Comparison of ENCODE assay signal across 9 mouse cellular contexts in genomic region chr19:57198029-57198428, GRCm38 (mm10).
A peak's percentile ranks its signal among the peaks of the same experiment; 100 is the strongest.
DNase-seq lines count a peak whose midpoint lies in the region; ATAC-seq and TF ChIP-seq lines count a peak whose summit lies in the region.
"Had no signal": no experiment of that assay in that cellular context is flagged by ENCODE, and none has a peak within 500 bp of the region (broad histone marks: within the 10 kb centered on the region; RNA-seq: fewer than 3 reads in every experiment).

No protein-coding gene starts in this region.

- H3K4me3 ChIP-seq in heart, adult 2 months = peak overlapping the region; percentile 51; the same call in 1 of the 2 replicates
- H3K4me3 ChIP-seq in midbrain, embryonic 10.5 days = no peak overlapping the region
- no peak overlapping the region for H3K4me3 ChIP-seq in midbrain, embryonic 11.5 days (ENCODE audit: low read depth, low read length)
- no peak overlapping the region for H3K4me3 ChIP-seq in liver, embryonic 15.5 days (replicated peaks)
- peak overlapping the region; percentile 43; the same call in 1 of the 2 replicates for H3K4me3 ChIP-seq in stomach, postnatal 0 days (ENCODE audit: low read depth, low read length)

- ATAC-seq in midbrain, embryonic 11.5 days (ENCODE audit: low FRiP score) = no peak
- 0 out of 2 replicates have a peak, but pooled peaks have one; percentile 8 for ATAC-seq in liver, embryonic 15.5 days (ENCODE audit: insufficient read depth)
- peak; percentile 66 for ATAC-seq in stomach, postnatal 0 days (ENCODE audit: low FRiP score, low TSS enrichment)

- intact Hi-C loops in heart, adult 2 months (cut with DNase I) = loop anchor here (5.0 kb wide), 1 partner anchor 114 kb away; the partner anchor contains the start of gene Ablim1
- intact Hi-C loops in heart, postnatal 14 days (cut with DNase I) = loop anchor here (2.0 kb wide), 1 partner anchor 41 kb away; no protein-coding TSS in a partner anchor

- WGBS in heart, adult 2 months = 15% methylated on average over 5 of the region's 5 CpGs
- whole genome bisulfite sequencing in midbrain, embryonic 10.5 days = 58% methylated on average over 5 of the region's 5 CpGs
- 63% methylated on average over 5 of the region's 5 CpGs for WGBS in midbrain, embryonic 11.5 days
- 39% methylated on average over 5 of the region's 5 CpGs for WGBS in liver, embryonic 15.5 days (ENCODE audit: insufficient replicate concordance)
- 32% methylated on average over 5 of the region's 5 CpGs for WGBS in stomach, postnatal 0 days

- no peak for TF ChIP-seq POLR2A in heart, adult 2 months (IDR thresholded peaks at IDR 0.05; ENCODE audit: insufficient read depth, low read depth, low read length)

- no peaks in the 10 kb centered on the region for H3K9me3 ChIP-seq in midbrain, embryonic 10.5 days (replicated peaks)
- H3K9me3 ChIP-seq in midbrain, embryonic 11.5 days (ENCODE audit: control insufficient read depth, low read length) = no peaks in the 10 kb centered on the region
- no peaks in the 10 kb centered on the region for H3K9me3 ChIP-seq in liver, embryonic 15.5 days (replicated peaks)
- H3K9me3 ChIP-seq in stomach, postnatal 0 days (ENCODE audit: control insufficient read depth, low read length) = no peaks in the 10 kb centered on the region

- peaks cover 3% of the 10 kb centered on the region for H3K79me2 ChIP-seq in heart, adult 2 months (replicated peaks; ENCODE audit: control insufficient read depth, insufficient read depth, low read length)

- no peaks in the 10 kb centered on the region for H3K27me3 ChIP-seq in heart, adult 2 months (ENCODE audit: control insufficient read depth, insufficient read depth, low read length)
- H3K27me3 ChIP-seq in midbrain, embryonic 10.5 days (ENCODE audit: low read depth, poor library complexity, severe bottlenecking) = peaks cover 43% of the 10 kb centered on the region
- H3K27me3 ChIP-seq in midbrain, embryonic 11.5 days (ENCODE audit: control insufficient read depth, insufficient read depth, low read length) = peaks cover 3% of the 10 kb centered on the region
- peaks cover 34% of the 10 kb centered on the region for H3K27me3 ChIP-seq in liver, embryonic 15.5 days
- H3K27me3 ChIP-seq in stomach, postnatal 0 days (ENCODE audit: control insufficient read depth, insufficient read depth, low read length) = no peaks in the 10 kb centered on the region

- TF ChIP-seq CTCF in heart, adult 2 months (IDR thresholded peaks at IDR 0.05) = no peak
- no peak for TF ChIP-seq CTCF in stomach, postnatal 0 days (IDR thresholded peaks at IDR 0.05; ENCODE audit: low read depth)

- H3K9ac ChIP-seq in heart, adult 2 months (ENCODE audit: low read depth, low read length) = peak overlapping the region; percentile 65
- H3K9ac ChIP-seq in midbrain, embryonic 11.5 days (ENCODE audit: low read length) = no peak overlapping the region; the same call in 1 of the 2 replicates
- H3K9ac ChIP-seq in liver, embryonic 15.5 days = no peak overlapping the region
- H3K9ac ChIP-seq in stomach, postnatal 0 days (ENCODE audit: low read length) = no peak overlapping the region

- H3K4me2 ChIP-seq in midbrain, embryonic 11.5 days = no peak overlapping the region
- H3K4me2 ChIP-seq in liver, embryonic 15.5 days = peak overlapping the region; percentile 54; the same call in 1 of the 2 replicates
- H3K4me2 ChIP-seq in stomach, postnatal 0 days (replicated peaks; ENCODE audit: low read depth) = peak overlapping the region; percentile 77

- H3K27ac ChIP-seq in heart, adult 2 months = peak overlapping the region; percentile 88
- peak overlapping the region; percentile 61 for H3K27ac ChIP-seq in midbrain, embryonic 10.5 days (replicated peaks)
- no peak overlapping the region for H3K27ac ChIP-seq in midbrain, embryonic 11.5 days (ENCODE audit: low read depth, low read length)
- peak overlapping the region; percentile 77 for H3K27ac ChIP-seq in liver, embryonic 15.5 days (replicated peaks)
- H3K27ac ChIP-seq in stomach, postnatal 0 days (replicated peaks) = peak overlapping the region; percentile 78

- DNase-seq in heart, adult 2 months = no peak
- no peak for DNase-seq in heart, postnatal 14 days
- no peak for DNase-seq in midbrain, embryonic 10.5 days (ENCODE audit: low spot score)
- DNase-seq in midbrain, embryonic 11.5 days (ENCODE audit: low spot score, missing footprints) = no peak
- DNase-seq in stomach, postnatal 0 days (ENCODE audit: low spot score) = peak; percentile 51
- no peak for DNase-seq in gastrocnemius, postnatal 10 days
- DNase-seq in lung, postnatal 25 days (ENCODE audit: low spot score) = no peak

- peaks cover 38% of the 10 kb centered on the region for H3K4me1 ChIP-seq in heart, adult 2 months (ENCODE audit: control insufficient read depth, insufficient read depth, low read length)
- peaks cover 49% of the 10 kb centered on the region for H3K4me1 ChIP-seq in midbrain, embryonic 10.5 days
- H3K4me1 ChIP-seq in midbrain, embryonic 11.5 days (ENCODE audit: control insufficient read depth, insufficient read depth, low read length) = peaks cover 25% of the 10 kb centered on the region
- H3K4me1 ChIP-seq in liver, embryonic 15.5 days (replicated peaks) = peaks cover 25% of the 10 kb centered on the region
- H3K4me1 ChIP-seq in stomach, postnatal 0 days (replicated peaks; ENCODE audit: control insufficient read depth, insufficient read depth) = 0 out of 2 replicates have a peak, but pooled peaks cover 2% of the 10 kb centered on the region

- H3K36me3 ChIP-seq in heart, adult 2 months (ENCODE audit: control insufficient read depth, insufficient read depth, low read length) = peaks cover 8% of the 10 kb centered on the region; the same call in 1 of the 2 replicates
- H3K36me3 ChIP-seq in midbrain, embryonic 10.5 days = no peaks in the 10 kb centered on the region
- no peaks in the 10 kb centered on the region for H3K36me3 ChIP-seq in midbrain, embryonic 11.5 days (ENCODE audit: control insufficient read depth, insufficient read depth, low read length)
- H3K36me3 ChIP-seq in liver, embryonic 15.5 days (replicated peaks) = no peaks in the 10 kb centered on the region
- H3K36me3 ChIP-seq in stomach, postnatal 0 days (ENCODE audit: control insufficient read depth, insufficient read depth, low read length) = no peaks in the 10 kb centered on the region
- H3K36me3 ChIP-seq: G1E had no signal

- TF ChIP-seq EP300 in heart, adult 2 months (IDR thresholded peaks at IDR 0.05; ENCODE audit: insufficient read depth, low read depth, low read length) = no peak
- TF ChIP-seq EP300 in stomach, postnatal 0 days (optimal IDR thresholded peaks at IDR 0.05) = no peak

Comparison
In these comparisons a context has a peak if more than half of its experiments do, and no peak if none do; other contexts are left out.
1. H3K4me3 ChIP-seq: peak in heart, adult 2 months (single experiment) and stomach, postnatal 0 days (single experiment); none in midbrain, embryonic 10.5 days (single experiment), midbrain, embryonic 11.5 days (single experiment) and liver, embryonic 15.5 days (single experiment).